Mouse (Mus musculus) intestine, postnatal 0 days (tissue): ENCODE measurements around the gene Slc6a9. TPM values are rescaled to one million over a fixed set of nuclear protein-coding genes. Genes with fewer than 3 reads are reported as not detected.

Experiments used
- ATAC-seq: fragments of 200-750 bp; cut with Nextera tagmentation; 2 replicates; pipeline ENCODE4 v1.8.0; 2017; ENCODE audit warnings: mild to moderate bottlenecking, moderate TSS enrichment, moderate library complexity
- H3K27ac ChIP-seq: fragments of 300-500 bp; sonication (generic); 2 replicates; pipeline ENCODE4 v1.5.1; 2014; ENCODE audit warnings: mild to moderate bottlenecking, low read depth, low read length, moderate library complexity
- H3K27me3 ChIP-seq: fragments of 300-500 bp; sonication (generic); replicated peaks from 2 replicates; pipeline ENCODE4 v1.6.1; 2014; ENCODE audit warnings: low read length, mixed read lengths; ENCODE audit not compliant: control insufficient read depth, insufficient read depth
- H3K36me3 ChIP-seq: fragments of 300-500 bp; sonication (generic); 2 replicates; pipeline ENCODE4 v1.6.1; 2014; ENCODE audit warnings: mild to moderate bottlenecking, moderate library complexity; ENCODE audit not compliant: control insufficient read depth, insufficient read depth
- H3K4me1 ChIP-seq: fragments of 300-500 bp; sonication (generic); replicated peaks from 2 replicates; pipeline ENCODE4 v1.6.1; 2014; ENCODE audit warnings: antibody characterized with exemption, low read length, mixed read lengths; ENCODE audit not compliant: control insufficient read depth, insufficient read depth
- H3K4me2 ChIP-seq: fragments of 300-500 bp; sonication (generic); replicated peaks from 2 replicates; pipeline ENCODE4 v1.6.1; 2014; ENCODE audit warnings: low read depth, mild to moderate bottlenecking, moderate library complexity
- H3K4me3 ChIP-seq: fragments of 300-500 bp; sonication (generic); 2 replicates; pipeline ENCODE4 v1.5.1; 2014; ENCODE audit warnings: low read depth, low read length
- H3K9ac ChIP-seq: fragments of 300-500 bp; sonication (generic); 2 replicates; pipeline ENCODE4 v1.6.1; 2014; ENCODE audit warnings: mild to moderate bottlenecking, low read depth, low read length
- H3K9me3 ChIP-seq: fragments of 300-500 bp; sonication (generic); 2 replicates; pipeline ENCODE4 v1.6.1; 2016; ENCODE audit warnings: mixed run types; ENCODE audit not compliant: control insufficient read depth
- CTCF ChIP-seq: sonication (generic); IDR thresholded peaks from 2 replicates; pipeline ENCODE4 v1.5.1; 2016; ENCODE audit warnings: low read depth, mild to moderate bottlenecking, control low read depth, antibody characterized with exemption, moderate library complexity
- WGBS: fragments of 180-500 bp; shearing (Covaris S2); extraction: QIAGEN DNeasy Blood & Tissue Kit; methylation state at CpG from one replicate; pipeline ENCODE4 v1.1.7; 2014; 5-methylcytosine and 5-hydroxymethylcytosine counted together
- polyA plus RNA-seq: library from polyadenylated mRNA; unstranded; fragments of >200 nt; fragmentation: Nextera tagmentation; extraction: Ambion mirVana; gene quantifications from 2 replicates; pipeline ENCODE4 v1.2.1, GENCODE M21; 2015

Gene Slc6a9
- polyA plus RNA-seq, 1 experiment from 2014 or later, result 4.9 TPM

DNA sequence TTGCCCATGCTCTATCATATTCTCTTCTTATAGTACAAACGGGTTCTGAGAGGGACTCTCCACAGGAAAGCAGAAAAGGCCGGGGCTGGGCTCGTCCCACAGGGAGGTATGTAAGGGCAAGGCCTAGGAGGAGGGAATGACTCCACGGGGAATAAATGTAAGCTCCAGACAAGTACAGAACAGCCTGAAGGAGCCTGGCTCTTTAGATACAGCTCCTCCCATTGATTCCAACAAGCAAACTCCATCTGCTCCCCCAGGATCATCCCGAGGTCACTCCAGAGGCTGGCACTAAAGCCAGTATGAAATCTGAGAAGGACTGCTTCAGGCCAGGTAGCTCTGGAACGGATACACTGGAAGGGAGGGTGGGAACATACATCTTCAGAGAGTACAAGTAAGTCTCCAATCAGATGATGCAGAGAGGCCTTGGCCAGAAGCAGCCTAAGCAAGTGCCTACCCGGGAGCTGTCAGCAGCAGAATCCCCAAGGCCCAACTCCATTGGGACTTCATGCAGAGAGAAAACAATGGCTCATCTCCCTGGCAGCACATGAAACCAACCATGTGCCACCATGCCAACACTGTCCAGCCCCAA, 78.5 kb downstream of the Slc6a9 start:
- no peak overlapping the region for H3K4me3 ChIP-seq
- no peak overlapping the region for H3K27ac ChIP-seq
- H3K4me1 ChIP-seq, result peaks cover 11% of the 10 kb centered on the region
- no peak overlapping the region for H3K9ac ChIP-seq
- no peak for ATAC-seq
- 65% methylated on average over 7 of the region's 7 CpGs for WGBS
- H3K27me3 ChIP-seq, result no peaks in the 10 kb centered on the region
- no peaks in the 10 kb centered on the region for H3K9me3 ChIP-seq
- no peak for TF ChIP-seq CTCF
- H3K4me2 ChIP-seq, result 0 out of 2 replicates have a peak overlapping the region, but pooled peaks have one; percentile 13
- peaks cover 22% of the 10 kb centered on the region; the same call in 1 of the 2 replicates for H3K36me3 ChIP-seq

DNA sequence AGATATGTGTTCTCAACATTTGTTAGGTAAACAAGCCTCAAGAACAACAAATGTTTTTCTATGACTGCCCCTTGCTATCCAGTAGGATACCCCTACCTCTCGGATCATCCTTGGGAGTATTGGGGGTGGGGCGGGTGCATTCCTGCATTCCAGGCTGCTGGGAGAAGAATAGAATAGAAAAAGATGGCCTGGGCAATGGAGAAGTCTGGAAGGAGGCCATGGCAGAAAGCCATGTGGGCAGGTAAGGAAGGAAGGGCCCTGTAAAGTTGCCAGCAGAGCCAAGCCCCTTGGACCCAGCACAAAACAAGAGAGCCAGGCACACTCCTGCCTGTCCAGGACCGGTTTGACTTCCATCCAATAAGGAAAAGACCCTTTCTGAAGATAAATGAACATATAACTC, 79.1 kb downstream of the Slc6a9 start:
- TF ChIP-seq CTCF, result no peak
- no peak for ATAC-seq
- H3K4me2 ChIP-seq, result peak overlapping the region; percentile 98
- H3K27me3 ChIP-seq, result no peaks in the 10 kb centered on the region
- H3K9ac ChIP-seq, result no peak overlapping the region
- no peak overlapping the region for H3K27ac ChIP-seq
- peaks cover 22% of the 10 kb centered on the region; the same call in 1 of the 2 replicates for H3K36me3 ChIP-seq
- H3K9me3 ChIP-seq, result no peaks in the 10 kb centered on the region
- WGBS, result 61% methylated on average over 3 of the region's 3 CpGs
- peaks cover 11% of the 10 kb centered on the region for H3K4me1 ChIP-seq
- H3K4me3 ChIP-seq, result no peak overlapping the region

DNA sequence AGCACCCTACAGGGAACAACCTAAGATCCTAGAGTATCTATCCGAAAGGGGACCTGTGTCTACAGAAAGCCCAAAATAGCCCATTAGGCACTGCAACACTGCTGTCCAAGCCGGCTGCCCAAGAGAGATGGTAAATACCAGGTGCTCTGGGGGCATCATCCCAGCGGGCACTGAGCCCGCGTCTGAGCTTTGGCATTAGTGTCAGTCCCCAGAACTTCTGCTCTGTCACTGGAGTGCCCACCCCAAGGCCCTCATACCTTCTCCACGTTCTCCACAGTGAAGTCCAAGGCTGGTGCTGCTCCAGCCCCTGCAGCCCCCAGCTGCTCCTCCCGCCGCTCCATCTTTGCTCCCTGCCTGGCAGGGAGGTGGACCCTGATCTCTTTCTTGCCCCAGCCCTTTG, 79.7 kb downstream of the Slc6a9 start:
- WGBS, result 19% methylated on average over 8 of the region's 8 CpGs
- peak overlapping the region; percentile 79 for H3K4me3 ChIP-seq
- H3K27ac ChIP-seq, result no peak overlapping the region
- no peak for ATAC-seq
- peaks cover 22% of the 10 kb centered on the region; the same call in 1 of the 2 replicates for H3K36me3 ChIP-seq
- H3K4me2 ChIP-seq, result peak overlapping the region; percentile 98
- no peak for TF ChIP-seq CTCF
- peaks cover 11% of the 10 kb centered on the region for H3K4me1 ChIP-seq
- H3K9ac ChIP-seq, result peak overlapping the region; percentile 59
- H3K27me3 ChIP-seq, result no peaks in the 10 kb centered on the region
- no peaks in the 10 kb centered on the region for H3K9me3 ChIP-seq

DNA sequence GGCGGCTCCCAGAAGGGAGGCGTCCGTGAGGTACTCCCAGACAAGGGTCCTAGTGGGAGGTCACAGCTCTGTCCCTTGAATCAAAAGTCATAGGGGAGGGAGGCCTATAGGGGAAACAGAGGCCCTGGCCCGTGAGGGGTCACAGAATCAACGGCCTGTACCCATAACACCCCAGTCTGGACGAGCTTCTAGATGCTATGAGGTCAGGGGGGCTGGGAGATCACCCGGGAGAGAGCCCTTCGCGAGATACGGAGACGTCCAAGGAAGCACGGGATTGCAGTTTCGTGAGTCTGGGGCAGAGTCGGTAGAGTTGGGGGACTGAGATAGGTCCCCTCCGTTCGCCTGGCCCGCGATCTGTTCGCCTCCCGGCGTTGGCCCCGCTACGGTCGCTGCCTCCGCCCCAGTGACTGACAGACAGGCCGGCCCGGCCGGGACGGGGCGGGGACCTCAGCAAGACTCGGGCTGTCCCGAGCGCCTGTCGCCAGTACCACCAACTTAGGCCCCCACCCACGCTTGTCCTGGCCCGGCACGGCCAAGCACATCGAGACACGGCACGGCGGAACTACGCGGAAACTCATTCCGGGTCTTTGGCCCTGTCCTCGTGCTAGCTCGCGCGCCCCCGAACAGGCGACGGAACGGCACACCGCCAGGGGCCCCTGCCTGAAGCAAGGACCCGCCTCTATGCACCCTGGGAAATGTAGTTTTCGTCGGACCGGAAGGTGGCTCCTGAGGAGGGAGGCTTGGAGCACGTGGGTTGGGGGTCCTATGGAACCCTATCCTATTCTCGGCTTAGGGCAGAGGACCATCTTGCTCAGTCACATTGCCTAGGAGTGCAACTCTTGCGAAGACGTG, 80.5 kb downstream of the Slc6a9 start, which contains the start of gene Ipo13:
Gene Ipo13, minus strand, starts transcription at position 409 of the 852 bp plus-strand sequence.
- peaks cover 11% of the 10 kb centered on the region for H3K4me1 ChIP-seq
- ATAC-seq, result peak; percentile 91

DNA sequence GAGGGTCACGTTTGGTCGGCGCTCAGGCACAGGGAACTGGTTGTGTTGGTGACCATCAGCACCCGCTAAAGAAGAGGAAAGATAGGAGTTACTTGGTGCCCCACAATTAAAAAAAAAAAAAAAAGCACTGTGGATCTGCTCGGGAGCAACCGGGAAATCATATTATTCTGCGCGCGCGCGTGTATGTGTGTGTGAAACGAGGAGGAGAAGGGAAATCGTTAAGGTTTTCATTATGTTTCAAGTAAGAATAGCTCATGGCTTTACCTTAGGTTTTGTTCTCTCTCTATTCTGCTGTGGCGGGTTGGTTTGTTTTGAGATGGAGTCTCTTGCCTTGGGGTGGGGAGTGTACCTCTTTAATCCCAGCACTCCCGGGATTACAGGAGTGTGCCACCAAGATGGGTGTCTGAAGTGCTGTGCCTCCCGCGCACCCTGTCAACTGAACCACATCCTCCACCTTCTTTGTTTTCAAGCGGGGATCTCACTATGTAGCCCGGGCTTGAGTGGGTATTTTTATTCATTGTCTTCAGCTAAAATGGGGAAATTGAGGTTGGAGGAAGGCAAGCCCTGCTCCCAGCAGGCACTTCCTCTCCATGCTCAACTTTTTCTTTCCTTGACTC, 81.3 kb downstream of the Slc6a9 start:
- Histone ChIP-seq H3K9me3 (no peaks in the 10 kb centered on the region), H3K27me3 (no peaks in the 10 kb centered on the region), H3K4me3 (peak overlapping the region; percentile 79), H3K4me2 (peak overlapping the region; percentile 98), H3K9ac (peak overlapping the region; percentile 59; the same call in 1 of the 2 replicates), H3K36me3 (peaks cover 16% of the 10 kb centered on the region; the same call in 1 of the 2 replicates), H3K4me1 (peaks cover 11% of the 10 kb centered on the region), H3K27ac (no peak overlapping the region)
- ATAC-seq, result no peak
- 5% methylated on average over 19 of the region's 19 CpGs for WGBS
- no peak for TF ChIP-seq CTCF

More for the DNA sequence above, 80.5 kb downstream of the Slc6a9 start, which contains the start of gene Ipo13:
- H3K27me3 ChIP-seq, result no peaks in the 10 kb centered on the region
- peak within 1 kb of the TSS; percentile 98 for H3K4me2 ChIP-seq
- peaks cover 20% of the 10 kb centered on the region; the same call in 1 of the 2 replicates for H3K36me3 ChIP-seq
- WGBS, result under 1% methylated on average over 60 of the region's 61 CpGs
- H3K4me3 ChIP-seq, result peak within 1 kb of the TSS; percentile 79
- peak; percentile 56 for TF ChIP-seq CTCF
- no peaks in the 10 kb centered on the region for H3K9me3 ChIP-seq
- H3K27ac ChIP-seq, result peak within 1 kb of the TSS; percentile 31; the same call in 1 of the 2 replicates
- H3K9ac ChIP-seq, result peak within 1 kb of the TSS; percentile 59

DNA sequence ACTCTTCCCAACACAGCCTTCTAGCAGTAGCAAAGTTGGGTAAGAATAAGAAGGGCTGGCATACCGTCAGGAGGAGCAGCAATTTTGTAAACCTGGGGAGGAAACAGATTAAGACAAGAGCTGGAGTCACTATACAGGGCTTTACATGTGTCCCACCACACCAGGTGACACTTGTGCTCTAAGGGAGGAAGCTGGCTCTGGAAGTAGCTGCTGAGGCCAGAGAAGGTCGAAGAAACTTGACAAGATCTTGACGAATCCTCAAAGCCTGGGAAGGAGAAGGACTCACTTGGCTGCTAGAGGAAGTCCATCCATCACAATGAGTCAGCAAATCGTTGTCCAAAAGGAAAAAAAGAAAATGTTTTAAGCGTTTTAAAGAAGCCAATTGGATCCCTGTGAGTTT, 82.1 kb downstream of the Slc6a9 start:
- Histone ChIP-seq H3K9ac (no peak overlapping the region), H3K4me1 (peaks cover 11% of the 10 kb centered on the region), H3K9me3 (no peaks in the 10 kb centered on the region), H3K4me3 (no peak overlapping the region), H3K27ac (no peak overlapping the region), H3K27me3 (no peaks in the 10 kb centered on the region), H3K36me3 (peaks cover 10% of the 10 kb centered on the region; the same call in 1 of the 2 replicates), H3K4me2 (no peak overlapping the region)
- TF ChIP-seq CTCF, result no peak
- 69% methylated on average over 5 of the region's 5 CpGs for WGBS
- ATAC-seq, result no peak
